Mouse (Mus musculus) megakaryocyte, embryonic 14.5 days (primary cell): ENCODE results near the gene Gstcd. TPM values are rescaled to one million over a fixed set of nuclear protein-coding genes. Genes with fewer than 3 reads are reported as not detected.

ENCODE experiments used
- H3K27me3 ChIP-seq: replicated peaks from 2 replicates; pipeline ENCODE3; 2012; ENCODE audit warnings: inconsistent platforms
- H3K36me3 ChIP-seq: replicated peaks from 2 replicates; pipeline ENCODE3; 2012; ENCODE audit warnings: low read length, inconsistent platforms, mixed read lengths
- H3K4me1 ChIP-seq: 2 replicates; pipeline ENCODE4 v1.6.1; 2012; ENCODE audit warnings: inconsistent platforms
- H3K4me3 ChIP-seq: replicated peaks from 2 replicates; pipeline ENCODE3; 2012; ENCODE audit warnings: moderate library complexity, mild to moderate bottlenecking, inconsistent platforms
- H3K9me3 ChIP-seq: 2 replicates; pipeline ENCODE4 v1.6.1; 2012; ENCODE audit warnings: inconsistent platforms
- FLI1 ChIP-seq: IDR thresholded peaks from 2 replicates; pipeline ENCODE4 v1.6.1; 2012; ENCODE audit warnings: low read length, inconsistent platforms, mixed read lengths
- GATA1 ChIP-seq: IDR thresholded peaks from 3 replicates; pipeline ENCODE4 v1.6.1; 2012; ENCODE audit warnings: mixed read lengths, low read length, inconsistent platforms, borderline replicate concordance
- polyA plus RNA-seq: library from polyadenylated mRNA; stranded (reverse); fragments of >175 nt; gene quantifications from 2 replicates; pipeline ENCODE4 v1.2.3, GENCODE M21; 2012; ENCODE audit warnings: low replicate concordance; ENCODE audit not compliant: insufficient read depth

Gstcd gene
- polyA plus RNA-seq, 1 experiment: 3.7 TPM

- Histone ChIP-seq H3K9me3 (no peaks in the 10 kb centered on the region), H3K4me1 (no peaks in the 10 kb centered on the region), H3K27me3 (no peaks in the 10 kb centered on the region), H3K4me3 (no peak overlapping the region), H3K36me3 (peaks cover 47% of the 10 kb centered on the region)
- TF ChIP-seq FLI1 (no peak), GATA1 (no peak)
Measured at GRCm38 (mm10) chr3:133052068-133052467, 39.8 kb downstream of the Gstcd start.

DNA sequence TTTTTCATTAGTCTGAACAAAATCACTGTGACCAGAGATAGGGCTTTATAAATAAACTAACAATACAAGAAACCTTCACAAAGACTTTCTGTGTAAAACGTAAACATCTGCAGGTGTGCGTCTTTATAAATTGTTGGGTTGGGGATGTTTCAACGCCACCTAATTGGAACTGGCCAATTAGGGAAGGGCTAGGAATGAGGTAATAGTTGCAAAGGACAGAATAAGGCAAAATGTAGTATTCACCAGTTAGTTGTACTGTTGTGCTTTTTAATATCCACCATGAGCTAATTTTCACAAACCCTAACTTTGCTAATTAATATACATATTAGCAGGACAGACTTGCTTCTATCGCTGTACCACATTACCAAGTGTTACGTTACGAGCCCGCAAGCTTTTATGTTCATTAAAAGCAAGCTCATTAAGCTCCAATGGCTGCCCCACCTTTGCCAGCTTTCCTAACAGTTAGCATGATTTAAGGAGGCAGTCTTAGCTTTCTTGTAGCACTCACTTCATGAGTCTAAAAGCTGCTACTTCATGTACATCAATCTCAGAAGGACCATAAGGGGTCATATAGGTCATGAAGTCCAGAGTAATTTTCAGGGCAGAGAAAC lies 58.6 kb downstream of the Gstcd start:
- Histone ChIP-seq H3K4me1 (peaks cover 5% of the 10 kb centered on the region), H3K36me3 (peaks cover 21% of the 10 kb centered on the region), H3K9me3 (no peaks in the 10 kb centered on the region), H3K4me3 (no peak overlapping the region), H3K27me3 (no peaks in the 10 kb centered on the region)
- TF ChIP-seq GATA1: no peak
- no peak for TF ChIP-seq FLI1

DNA sequence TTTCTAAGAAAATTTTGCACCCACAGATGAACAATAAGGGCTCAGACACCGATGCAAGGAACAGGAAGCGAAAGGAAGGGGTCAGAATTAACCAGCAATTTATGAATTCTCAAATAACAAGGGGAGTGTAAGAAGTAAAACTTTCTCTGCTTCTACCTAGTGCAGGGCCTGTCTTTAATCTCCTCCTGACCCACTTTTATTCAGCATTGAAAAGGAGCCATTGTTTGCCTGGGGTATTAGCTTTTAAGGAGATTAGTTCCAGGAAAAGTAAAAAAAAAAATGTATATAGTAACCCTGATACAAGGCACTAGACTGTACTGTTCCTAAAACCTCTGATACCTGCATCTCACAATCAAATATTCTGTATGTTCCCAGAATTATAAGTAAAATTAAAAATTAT lies 64.9 kb downstream of the Gstcd start:
- Histone ChIP-seq H3K9me3 (no peaks in the 10 kb centered on the region), H3K36me3 (peaks cover 25% of the 10 kb centered on the region), H3K4me3 (no peak overlapping the region), H3K4me1 (peaks cover 6% of the 10 kb centered on the region), H3K27me3 (no peaks in the 10 kb centered on the region)
- TF ChIP-seq FLI1: no peak
- TF ChIP-seq GATA1: no peak

DNA sequence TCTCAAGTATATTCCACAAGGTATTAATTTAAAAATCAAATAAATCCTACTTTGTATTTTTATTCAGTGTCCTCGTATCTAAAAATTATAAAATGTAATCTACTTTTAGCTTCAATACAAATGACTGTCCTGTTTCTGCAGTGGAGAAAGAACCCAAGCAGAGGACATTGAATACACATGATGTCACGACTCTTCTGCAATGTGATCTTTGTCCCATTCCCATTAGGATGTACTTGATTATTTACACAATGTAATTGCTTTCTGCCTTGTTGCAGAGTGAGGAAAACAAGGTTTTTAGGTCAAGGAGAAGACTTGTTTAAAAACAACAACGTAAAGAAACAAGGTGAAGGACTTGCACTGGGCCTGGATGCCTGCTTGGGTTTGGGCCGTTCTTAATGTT lies 84.6 kb downstream of the Gstcd start:
- TF ChIP-seq GATA1 (no peak), FLI1 (no peak)
- Histone ChIP-seq H3K4me3 (no peak overlapping the region), H3K9me3 (no peaks in the 10 kb centered on the region), H3K27me3 (no peaks in the 10 kb centered on the region), H3K36me3 (peaks cover 38% of the 10 kb centered on the region), H3K4me1 (no peaks in the 10 kb centered on the region)

DNA sequence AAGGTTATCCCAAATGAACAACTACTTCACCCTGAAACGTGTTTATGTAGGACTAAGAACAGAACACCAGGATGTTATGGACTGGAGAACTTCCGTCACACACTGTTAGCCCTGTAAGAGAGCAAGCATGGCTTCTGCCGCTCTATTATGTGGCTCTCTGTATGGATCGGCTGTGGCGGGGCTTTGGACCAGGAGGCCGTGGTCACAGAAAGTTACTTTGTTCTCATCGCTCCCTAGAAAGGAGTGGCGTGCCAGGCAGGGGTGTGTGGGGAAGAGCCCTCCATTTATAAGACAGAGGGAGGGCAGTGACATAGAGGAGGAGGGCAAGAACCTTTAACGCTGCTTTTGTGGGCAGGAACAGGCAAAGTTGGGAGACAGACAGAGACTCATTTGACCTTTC lies 95.5 kb downstream of the Gstcd start:
- Histone ChIP-seq H3K4me1 (peaks cover 17% of the 10 kb centered on the region), H3K36me3 (peaks cover 48% of the 10 kb centered on the region), H3K27me3 (no peaks in the 10 kb centered on the region), H3K9me3 (no peaks in the 10 kb centered on the region), H3K4me3 (no peak overlapping the region)
- no peak for TF ChIP-seq FLI1
- TF ChIP-seq GATA1: no peak

- Histone ChIP-seq H3K27me3 (no peaks in the 10 kb centered on the region), H3K36me3 (peaks cover 44% of the 10 kb centered on the region), H3K9me3 (no peaks in the 10 kb centered on the region), H3K4me1 (peaks cover 14% of the 10 kb centered on the region), H3K4me3 (no peak overlapping the region)
- TF ChIP-seq GATA1 (no peak), FLI1 (no peak)
Measured at GRCm38 (mm10) chr3:132995904-132996267, 95.9 kb downstream of the Gstcd start.

GRCm38 (mm10) chr3:132995172-132995903 lies 96.5 kb downstream of the Gstcd start:
- H3K4me3 ChIP-seq: no peak overlapping the region
- peaks cover 39% of the 10 kb centered on the region for H3K36me3 ChIP-seq
- H3K27me3 ChIP-seq: no peaks in the 10 kb centered on the region
- no peaks in the 10 kb centered on the region for H3K9me3 ChIP-seq
- H3K4me1 ChIP-seq: peaks cover 10% of the 10 kb centered on the region
- no peak for TF ChIP-seq FLI1

- Histone ChIP-seq H3K36me3 (peaks cover 63% of the 10 kb centered on the region), H3K4me3 (no peak overlapping the region), H3K9me3 (no peaks in the 10 kb centered on the region), H3K27me3 (no peaks in the 10 kb centered on the region), H3K4me1 (no peaks in the 10 kb centered on the region)
- no peak for TF ChIP-seq FLI1
- no peak for TF ChIP-seq GATA1
Measured at GRCm38 (mm10) chr3:132986188-132986587, 105.6 kb downstream of the Gstcd start.

- H3K4me1 ChIP-seq: peaks cover 5% of the 10 kb centered on the region; the same call in 1 of the 2 replicates
- no peak overlapping the region for H3K4me3 ChIP-seq
- no peak for TF ChIP-seq FLI1
- TF ChIP-seq GATA1: no peak
- H3K9me3 ChIP-seq: peaks cover 4% of the 10 kb centered on the region; the same call in 1 of the 2 replicates
- H3K27me3 ChIP-seq: no peaks in the 10 kb centered on the region
- H3K36me3 ChIP-seq: peaks cover 84% of the 10 kb centered on the region
Measured at GRCm38 (mm10) chr3:132983845-132984485, 107.9 kb downstream of the Gstcd start.

DNA sequence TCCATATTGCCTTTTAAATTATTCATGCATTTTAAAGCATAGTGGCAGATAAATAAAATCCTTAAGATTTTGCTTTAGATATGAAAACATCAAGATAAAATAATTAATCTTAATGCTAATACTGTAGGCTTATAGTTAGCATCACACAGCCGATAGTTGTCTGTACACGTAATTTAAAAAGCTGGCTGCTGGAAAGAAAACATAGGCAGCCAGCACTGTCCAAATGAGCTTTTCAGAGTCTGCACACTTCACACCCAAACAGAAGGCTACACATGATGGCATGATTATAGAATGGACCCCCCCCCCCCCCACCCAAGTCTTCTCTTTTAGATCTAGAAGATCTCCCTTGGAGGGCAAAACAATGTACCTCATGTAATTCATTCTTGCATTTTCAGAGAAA lies 109.9 kb downstream of the Gstcd start:
- TF ChIP-seq GATA1 (no peak), FLI1 (no peak)
- H3K4me3 ChIP-seq: no peak overlapping the region
- peaks cover 7% of the 10 kb centered on the region for H3K9me3 ChIP-seq
- peaks cover 69% of the 10 kb centered on the region for H3K36me3 ChIP-seq
- no peaks in the 10 kb centered on the region for H3K27me3 ChIP-seq
- H3K4me1 ChIP-seq: peaks cover 5% of the 10 kb centered on the region; the same call in 1 of the 2 replicates
